Comparison of ENCODE assay signal across 35 mouse cellular contexts in genomic region chr15:99213183-99213582, GRCm38 (mm10). TPM values are rescaled to one million over a fixed set of nuclear protein-coding genes. Genes with fewer than 3 reads are reported as not detected.
"Had no signal": no experiment of that assay in that cellular context is flagged by ENCODE, and none has a peak within 500 bp of the region (broad histone marks: within the 10 kb centered on the region; RNA-seq: fewer than 3 reads in every experiment).

No protein-coding gene starts in this region.

- H3K4me3 ChIP-seq: left cerebral cortex, adult 2 months; limb, embryonic 10.5 days; limb, embryonic 12.5 days; limb, embryonic 13.5 days; limb, embryonic 15.5 days; liver, embryonic 12.5 days; liver, embryonic 13.5 days; liver, embryonic 15.5 days; lung, embryonic 15.5 days; megakaryocyte, embryonic 14.5 days; midbrain, embryonic 10.5 days; midbrain, embryonic 12.5 days; midbrain, embryonic 13.5 days; midbrain, embryonic 15.5 days had no signal

- H3K27ac ChIP-seq: left cerebral cortex, adult 2 months; limb, embryonic 10.5 days; limb, embryonic 12.5 days; limb, embryonic 13.5 days; limb, embryonic 15.5 days; liver, embryonic 12.5 days; liver, embryonic 13.5 days; liver, embryonic 14.5 days; liver, embryonic 15.5 days; lung, embryonic 15.5 days; macrophage; midbrain, embryonic 10.5 days; midbrain, embryonic 12.5 days; midbrain, embryonic 13.5 days; midbrain, embryonic 15.5 days had no signal

- H3K4me1 ChIP-seq: limb, embryonic 10.5 days; limb, embryonic 12.5 days; limb, embryonic 13.5 days; limb, embryonic 15.5 days; lung, embryonic 15.5 days; midbrain, embryonic 10.5 days; midbrain, embryonic 12.5 days; midbrain, embryonic 13.5 days; midbrain, embryonic 15.5 days had no signal

- ATAC-seq: liver, embryonic 12.5 days; liver, postnatal 0 days; lung, postnatal 0 days; midbrain, embryonic 13.5 days; midbrain, embryonic 15.5 days; midbrain, embryonic 16.5 days had no signal

- DNase-seq: left cerebral cortex, postnatal 4 days; liver, embryonic 13.5 days; liver, postnatal 0 days; lung, adult 18-20 months; lung, adult 2 months; lung, embryonic 14.5 days; lung, postnatal 10 days; lung, postnatal 14 days; lung, postnatal 36 days; lung, postnatal 4 days; midbrain, embryonic 14.5 days had no signal

- H3K9me3 ChIP-seq: limb, embryonic 10.5 days; limb, embryonic 13.5 days; limb, embryonic 15.5 days; liver, embryonic 13.5 days; liver, embryonic 15.5 days; lung, embryonic 15.5 days; megakaryocyte, embryonic 14.5 days; midbrain, embryonic 10.5 days; midbrain, embryonic 12.5 days; midbrain, embryonic 13.5 days; midbrain, embryonic 15.5 days had no signal

- H3K27me3 ChIP-seq: limb, embryonic 12.5 days; limb, embryonic 15.5 days; liver, embryonic 12.5 days; lung, embryonic 15.5 days; midbrain, embryonic 12.5 days; midbrain, embryonic 13.5 days; midbrain, embryonic 15.5 days had no signal

- H3K9ac ChIP-seq: limb, embryonic 12.5 days; limb, embryonic 13.5 days; limb, embryonic 15.5 days; liver, embryonic 12.5 days; liver, embryonic 13.5 days; liver, embryonic 14.5 days; liver, embryonic 15.5 days; liver, postnatal 0 days; lung, embryonic 14.5 days; lung, embryonic 15.5 days; midbrain, embryonic 12.5 days; midbrain, embryonic 13.5 days; midbrain, embryonic 15.5 days had no signal

- H3K4me2 ChIP-seq: limb, embryonic 12.5 days; limb, embryonic 13.5 days; limb, embryonic 15.5 days; liver, embryonic 11.5 days; liver, embryonic 12.5 days; liver, embryonic 13.5 days; liver, embryonic 15.5 days; lung, embryonic 14.5 days; lung, embryonic 15.5 days; midbrain, embryonic 11.5 days; midbrain, embryonic 12.5 days; midbrain, embryonic 13.5 days; midbrain, embryonic 15.5 days had no signal

RNA-seq across cellular contexts. Expression of gene Kcnh3, which starts 11.5 kb away (rescaled TPM):
- total RNA-seq: megakaryocyte progenitor cell, adult 5-6 weeks; megakaryocyte, adult 5-6 weeks; megakaryocyte-erythroid progenitor cell, adult 5-6 weeks; monocyte, adult 5-6 weeks had no signal
- polyA plus RNA-seq: limb, embryonic 10.5 days; liver, adult 2 months; liver, embryonic 12.5 days; macrophage had no signal
